Mouse (Mus musculus) lung, postnatal 25 days (tissue): ENCODE results near the gene Fcgr2b.

ENCODE experiments used
- DNase-seq: peaks from one replicate; pipeline ENCODE4 v3.0.0; 2022; ENCODE audit warnings: low spot score

Fcgr2b gene

GRCm38 (mm10) chr1:170926941-170927340 is 49.4 kb downstream of the Fcgr2b start:
- no peak for DNase-seq

- DNase-seq, result peak; percentile 41
Measured at GRCm38 (mm10) chr1:170924485-170924884, 51.9 kb downstream of the Fcgr2b start.

- no peak for DNase-seq
Measured at GRCm38 (mm10) chr1:170919308-170919707, 57.0 kb downstream of the Fcgr2b start.

GRCm38 (mm10) chr1:170915657-170916056 is 60.7 kb downstream of the Fcgr2b start:
- DNase-seq, result no peak

GRCm38 (mm10) chr1:170912891-170913615 is 63.3 kb downstream of the Fcgr2b start, which contains the start of gene Fcrlb:
Gene Fcrlb (minus strand): TSS chr1:170912941.
- DNase-seq, result no peak

- no peak for DNase-seq
Measured at GRCm38 (mm10) chr1:170911907-170912660, 64.3 kb downstream of the Fcgr2b start.
